Mouse (Mus musculus) lung, embryonic 15.5 days (tissue): ENCODE measurements around the gene Plekhg6. TPM values are rescaled to one million over a fixed set of nuclear protein-coding genes. Genes with fewer than 3 reads are reported as not detected.

ENCODE experiments used
- ATAC-seq: fragments of 200-750 bp; cut with Nextera tagmentation; 2 replicates; pipeline ENCODE4 v1.8.0; 2017; ENCODE audit warnings: moderate number of reproducible peaks, borderline replicate concordance; ENCODE audit not compliant: low FRiP score, low TSS enrichment; ENCODE audit errors: extremely low read depth
- H3K27ac ChIP-seq: fragments of 300-500 bp; sonication (generic); 2 replicates; pipeline ENCODE4 v1.5.1; 2015; ENCODE audit warnings: moderate library complexity, mild to moderate bottlenecking, inconsistent platforms
- H3K27me3 ChIP-seq: fragments of 300-500 bp; sonication (generic); 2 replicates; pipeline ENCODE4 v1.6.1; 2015; ENCODE audit warnings: inconsistent platforms
- H3K36me3 ChIP-seq: fragments of 300-500 bp; sonication (generic); 2 replicates; pipeline ENCODE4 v1.6.1; 2015; ENCODE audit warnings: inconsistent platforms
- H3K4me1 ChIP-seq: fragments of 300-500 bp; sonication (generic); 2 replicates; pipeline ENCODE4 v1.6.1; 2015; ENCODE audit warnings: inconsistent platforms
- H3K4me2 ChIP-seq: fragments of 300-500 bp; sonication (generic); 2 replicates; pipeline ENCODE4 v1.6.1; 2015; ENCODE audit warnings: inconsistent platforms, mild to moderate bottlenecking, moderate library complexity
- H3K4me3 ChIP-seq: fragments of 300-500 bp; sonication (generic); 2 replicates; pipeline ENCODE4 v1.5.1; 2015; ENCODE audit warnings: mild to moderate bottlenecking, inconsistent platforms
- H3K9ac ChIP-seq: fragments of 300-500 bp; sonication (generic); 2 replicates; pipeline ENCODE4 v1.6.1; 2015; ENCODE audit warnings: inconsistent platforms
- H3K9me3 ChIP-seq: fragments of 300-500 bp; sonication (generic); 2 replicates; pipeline ENCODE4 v1.6.1; 2016; ENCODE audit warnings: inconsistent platforms
- WGBS: fragments of 180-500 bp; shearing (Covaris S2); methylation state at CpG from one replicate; pipeline ENCODE4 v1.1.7; 2015; 5-methylcytosine and 5-hydroxymethylcytosine counted together
- polyA plus RNA-seq: library from polyadenylated mRNA; unstranded; fragments of >200 nt; fragmentation: Nextera tagmentation; extraction: Ambion mirVana; gene quantifications from 2 replicates; pipeline ENCODE4 v1.2.1, GENCODE M21; 2015

Gene Plekhg6
- polyA plus RNA-seq, 1 experiment from 2014 or later = 0.36 TPM

GRCm38 (mm10) chr6:125379781-125380180, 812 bp downstream of the Plekhg6 start:
- no peaks in the 10 kb centered on the region for H3K36me3 ChIP-seq
- H3K9ac ChIP-seq = no peak overlapping the region
- peak overlapping the region; percentile 35 for H3K4me3 ChIP-seq
- ATAC-seq = no peak
- H3K27ac ChIP-seq = no peak overlapping the region
- peak overlapping the region; percentile 62 for H3K4me2 ChIP-seq
- H3K9me3 ChIP-seq = no peaks in the 10 kb centered on the region
- 7% methylated on average over 9 of the region's 9 CpGs for WGBS
- H3K4me1 ChIP-seq = peaks cover 32% of the 10 kb centered on the region
- peaks cover 51% of the 10 kb centered on the region for H3K27me3 ChIP-seq

- Histone ChIP-seq H3K9me3 (no peaks in the 10 kb centered on the region), H3K27me3 (peaks cover 52% of the 10 kb centered on the region), H3K4me3 (no peak overlapping the region), H3K4me1 (peaks cover 32% of the 10 kb centered on the region), H3K4me2 (0 out of 2 replicates have a peak overlapping the region, but pooled peaks have one; percentile 22), H3K9ac (no peak overlapping the region), H3K27ac (no peak overlapping the region), H3K36me3 (no peaks in the 10 kb centered on the region)
- ATAC-seq = no peak; the same call in 1 of the 2 replicates
- WGBS = 27% methylated on average over 6 of the region's 6 CpGs
Measured at GRCm38 (mm10) chr6:125378621-125379020, 2.0 kb downstream of the Plekhg6 start.

GRCm38 (mm10) chr6:125377582-125378451, 2.8 kb downstream of the Plekhg6 start:
- peaks cover 32% of the 10 kb centered on the region for H3K4me1 ChIP-seq
- H3K36me3 ChIP-seq = no peaks in the 10 kb centered on the region
- 33% methylated on average over 16 of the region's 16 CpGs for WGBS
- ATAC-seq = peak; percentile 66
- no peaks in the 10 kb centered on the region for H3K9me3 ChIP-seq
- no peak overlapping the region for H3K9ac ChIP-seq
- peak overlapping the region; percentile 22; the same call in 1 of the 2 replicates for H3K4me2 ChIP-seq
- H3K4me3 ChIP-seq = no peak overlapping the region
- no peak overlapping the region; the same call in 1 of the 2 replicates for H3K27ac ChIP-seq
- peaks cover 55% of the 10 kb centered on the region for H3K27me3 ChIP-seq

GRCm38 (mm10) chr6:125377042-125377441, 3.6 kb downstream of the Plekhg6 start:
- Histone ChIP-seq H3K9ac (no peak overlapping the region), H3K27ac (no peak overlapping the region), H3K9me3 (no peaks in the 10 kb centered on the region), H3K4me1 (peaks cover 32% of the 10 kb centered on the region), H3K4me2 (no peak overlapping the region), H3K36me3 (no peaks in the 10 kb centered on the region), H3K27me3 (peaks cover 47% of the 10 kb centered on the region), H3K4me3 (no peak overlapping the region)
- WGBS = 55% methylated on average over 6 of the region's 6 CpGs
- no peak for ATAC-seq

GRCm38 (mm10) chr6:125367758-125368371, 12.7 kb downstream of the Plekhg6 start:
- 29% methylated on average over 4 of the region's 4 CpGs for WGBS
- H3K9ac ChIP-seq = no peak overlapping the region
- no peaks in the 10 kb centered on the region for H3K36me3 ChIP-seq
- ATAC-seq = peak; percentile 13; the same call in 1 of the 2 replicates
- no peaks in the 10 kb centered on the region for H3K9me3 ChIP-seq
- H3K27me3 ChIP-seq = no peaks in the 10 kb centered on the region; the same call in 1 of the 2 replicates
- no peak overlapping the region for H3K4me3 ChIP-seq
- peak overlapping the region; percentile 74 for H3K27ac ChIP-seq
- H3K4me2 ChIP-seq = no peak overlapping the region
- peaks cover 24% of the 10 kb centered on the region; the same call in 1 of the 2 replicates for H3K4me1 ChIP-seq

- Histone ChIP-seq H3K36me3 (peaks cover 17% of the 10 kb centered on the region), H3K27ac (no peak overlapping the region), H3K4me2 (no peak overlapping the region), H3K9ac (no peak overlapping the region), H3K4me1 (peaks cover 33% of the 10 kb centered on the region), H3K9me3 (no peaks in the 10 kb centered on the region), H3K4me3 (no peak overlapping the region), H3K27me3 (no peaks in the 10 kb centered on the region)
- ATAC-seq = no peak
- WGBS = 67% methylated on average over 1 of the region's 1 CpGs
Measured at GRCm38 (mm10) chr6:125366133-125366532, 14.5 kb downstream of the Plekhg6 start.

GRCm38 (mm10) chr6:125365522-125365921, 15.1 kb downstream of the Plekhg6 start:
- peaks cover 23% of the 10 kb centered on the region for H3K36me3 ChIP-seq
- H3K4me2 ChIP-seq = no peak overlapping the region
- H3K9me3 ChIP-seq = no peaks in the 10 kb centered on the region
- WGBS = 78% methylated on average over 5 of the region's 5 CpGs
- no peak for ATAC-seq
- H3K4me3 ChIP-seq = no peak overlapping the region
- H3K27me3 ChIP-seq = no peaks in the 10 kb centered on the region
- no peak overlapping the region for H3K9ac ChIP-seq
- peaks cover 33% of the 10 kb centered on the region for H3K4me1 ChIP-seq
- no peak overlapping the region for H3K27ac ChIP-seq

- WGBS = 2% methylated on average over 8 of the region's 8 CpGs
- ATAC-seq = peak; percentile 9; the same call in 1 of the 2 replicates
- H3K27me3 ChIP-seq = no peaks in the 10 kb centered on the region
- no peaks in the 10 kb centered on the region for H3K9me3 ChIP-seq
- peaks cover 32% of the 10 kb centered on the region for H3K36me3 ChIP-seq
- H3K4me2 ChIP-seq = no peak overlapping the region
- H3K27ac ChIP-seq = no peak overlapping the region
- H3K4me1 ChIP-seq = peaks cover 33% of the 10 kb centered on the region
- H3K4me3 ChIP-seq = no peak overlapping the region
- H3K9ac ChIP-seq = no peak overlapping the region
Measured at GRCm38 (mm10) chr6:125364448-125364847, 16.1 kb downstream of the Plekhg6 start.

GRCm38 (mm10) chr6:125363451-125364242, 16.9 kb downstream of the Plekhg6 start:
- Histone ChIP-seq H3K9me3 (no peaks in the 10 kb centered on the region), H3K4me2 (no peak overlapping the region), H3K27me3 (no peaks in the 10 kb centered on the region), H3K4me1 (peaks cover 31% of the 10 kb centered on the region), H3K27ac (no peak overlapping the region), H3K9ac (no peak overlapping the region), H3K36me3 (peaks cover 40% of the 10 kb centered on the region), H3K4me3 (no peak overlapping the region)
- ATAC-seq = no peak
- WGBS = 28% methylated on average over 23 of the region's 23 CpGs

GRCm38 (mm10) chr6:125363021-125363420, 17.6 kb downstream of the Plekhg6 start:
- 34% methylated on average over 15 of the region's 15 CpGs for WGBS
- Histone ChIP-seq H3K9ac (no peak overlapping the region), H3K4me1 (peaks cover 26% of the 10 kb centered on the region), H3K4me2 (no peak overlapping the region), H3K27ac (no peak overlapping the region), H3K36me3 (peaks cover 47% of the 10 kb centered on the region), H3K27me3 (no peaks in the 10 kb centered on the region), H3K9me3 (no peaks in the 10 kb centered on the region), H3K4me3 (no peak overlapping the region)
- no peak; the same call in 1 of the 2 replicates for ATAC-seq

- Histone ChIP-seq H3K27me3 (no peaks in the 10 kb centered on the region), H3K4me2 (no peak overlapping the region), H3K9me3 (no peaks in the 10 kb centered on the region), H3K4me1 (peaks cover 23% of the 10 kb centered on the region; the same call in 1 of the 2 replicates), H3K27ac (no peak overlapping the region), H3K4me3 (no peak overlapping the region), H3K36me3 (peaks cover 58% of the 10 kb centered on the region), H3K9ac (no peak overlapping the region)
- ATAC-seq = 0 out of 2 replicates have a peak, but pooled peaks have one; percentile 10
- WGBS = 42% methylated on average over 38 of the region's 38 CpGs
Measured at GRCm38 (mm10) chr6:125361467-125362291, 18.9 kb downstream of the Plekhg6 start.
